16 mouse cellular contexts compared by ENCODE assay signal in genomic region chr1:156909866-156910265, GRCm38 (mm10). TPM values are rescaled to one million over a fixed set of nuclear protein-coding genes. Genes with fewer than 3 reads are reported as not detected.
DNase-seq lines count a peak whose midpoint lies in the region; ATAC-seq and TF ChIP-seq lines count a peak whose summit lies in the region.
"Had no signal": no experiment of that assay in that cellular context is flagged by ENCODE, and none has a peak within 500 bp of the region (broad histone marks: within the 10 kb centered on the region; RNA-seq: fewer than 3 reads in every experiment).

No protein-coding gene starts in this region.

- no peaks in the 10 kb centered on the region for H3K27me3 ChIP-seq in kidney, postnatal 0 days (ENCODE audit: insufficient read depth, low read length)
- H3K27me3 ChIP-seq: embryonic facial prominence, embryonic 15.5 days had no signal

- H3K27ac ChIP-seq in kidney, postnatal 0 days, result no peak overlapping the region
- H3K27ac ChIP-seq: embryonic facial prominence, embryonic 15.5 days; liver, embryonic 14.5 days had no signal

- no peak overlapping the region for H3K4me2 ChIP-seq in kidney, postnatal 0 days (ENCODE audit: low read length)
- H3K4me2 ChIP-seq: embryonic facial prominence, embryonic 15.5 days had no signal

- peak; percentile 13 for DNase-seq in cerebellum, adult 9-10 months
- no peak for DNase-seq in cerebellum, postnatal 14 days
- DNase-seq in kidney, postnatal 0 days (ENCODE audit: low spot score), result peak; percentile 61
- DNase-seq in kidney, postnatal 4 days, result no peak
- DNase-seq in 3T3-L1 (ENCODE audit: low read depth, low spot score) (peak; percentile 41), adipocyte (ENCODE audit: low spot score) (peak; percentile 18)
- DNase-seq in thymus, postnatal 25 days, result no peak
- DNase-seq in layer of hippocampus, adult 8-10 months (ENCODE audit: low spot score in 2 of 2), result no peak
- DNase-seq: adrenal gland, postnatal 10 days; cerebellum, adult 2 months; kidney, adult 11 months; kidney, postnatal 36 days; lung, postnatal 4 days; right cerebral cortex, postnatal 4 days had no signal

- H3K9ac ChIP-seq in kidney, postnatal 0 days (ENCODE audit: low read depth, low read length), result no peak overlapping the region
- H3K9ac ChIP-seq: embryonic facial prominence, embryonic 15.5 days; liver, embryonic 14.5 days had no signal

- H3K4me3 ChIP-seq in kidney, postnatal 0 days (replicated peaks; ENCODE audit: low read depth, low read length), result no peak overlapping the region
- H3K4me3 ChIP-seq: embryonic facial prominence, embryonic 15.5 days had no signal

- ATAC-seq in kidney, postnatal 0 days (replicated peaks; ENCODE audit: low FRiP score, low read depth), result no peak

- no peaks in the 10 kb centered on the region for H3K4me1 ChIP-seq in kidney, postnatal 0 days (replicated peaks; ENCODE audit: insufficient read depth, low read length)

- H3K9me3 ChIP-seq in kidney, postnatal 0 days (replicated peaks; ENCODE audit: low read length), result no peaks in the 10 kb centered on the region
- H3K9me3 ChIP-seq: embryonic facial prominence, embryonic 15.5 days had no signal

- peak; percentile 58 for TF ChIP-seq CTCF in kidney, postnatal 0 days (IDR thresholded peaks at IDR 0.05; ENCODE audit: low read depth)

- no peaks in the 10 kb centered on the region for H3K36me3 ChIP-seq in kidney, postnatal 0 days (ENCODE audit: insufficient read depth, low read length)

RNA-seq across cellular contexts. Expression of gene Ralgps2, which starts 29.6 kb away (rescaled TPM):
- polyA plus RNA-seq in kidney, postnatal 0 days (2015; fragmentation: Nextera tagmentation; extraction: Ambion mirVana), result 47.2 and 53.2 TPM in 2 replicates
- total RNA-seq in layer of hippocampus, adult 8-10 months (2022), result 10 to 100 TPM; 53.1 to 76.0 (median 68.5) TPM

Comparison
In these comparisons a context has a peak if more than half of its experiments do, and no peak if none do; other contexts are left out.
1. DNase-seq: peak in cerebellum, adult 9-10 months (single experiment), kidney, postnatal 0 days (single experiment), 3T3-L1 (single experiment) and adipocyte (single experiment); none in cerebellum, postnatal 14 days (0 of 2), kidney, postnatal 4 days (0 of 2), thymus, postnatal 25 days (single experiment) and layer of hippocampus, adult 8-10 months (0 of 2).